Mouse (Mus musculus): ENCODE results near the gene Hoxd13. TPM values are rescaled to one million over a fixed set of nuclear protein-coding genes. Genes with fewer than 3 reads are reported as not detected.

Hoxd13 gene
- polyA plus RNA-seq, 1 experiment, result not detected

DNA sequence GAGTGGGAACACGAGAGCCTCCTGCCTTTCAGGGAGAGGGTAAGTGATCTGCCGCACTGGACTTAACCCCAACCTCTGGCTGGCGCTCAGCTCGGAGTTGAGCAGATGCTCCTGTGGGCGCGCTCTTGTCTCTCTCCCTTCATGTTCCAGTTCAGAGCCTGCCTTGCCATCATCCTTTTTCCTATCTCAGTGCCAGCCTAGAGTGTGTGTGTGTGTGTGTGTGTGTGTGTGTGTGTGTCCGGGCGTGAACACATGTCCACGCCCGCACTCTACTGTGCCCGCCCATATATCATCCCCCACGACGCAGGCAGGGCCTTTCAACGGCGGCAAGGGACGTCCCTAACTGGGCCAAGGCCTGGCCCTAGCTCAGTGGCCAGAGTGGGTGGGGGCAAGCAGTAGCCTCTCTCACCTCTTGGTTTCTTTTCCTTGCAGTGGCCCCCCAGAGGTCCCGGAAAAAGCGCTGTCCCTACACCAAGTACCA is 15.4 kb downstream of the Hoxd13 start:
- H3K4me1 ChIP-seq (ENCODE audit: control insufficient read depth, insufficient read depth, insufficient read length, low read length), result no peaks in the 10 kb centered on the region; the same call in 1 of the 2 replicates
- H3K27ac ChIP-seq (replicated peaks; ENCODE audit: low read depth, low read length), result no peak overlapping the region
- H3K4me3 ChIP-seq (ENCODE audit: insufficient read depth, low read depth, low read length), result no peak overlapping the region

GRCm38 (mm10) chr2:74684106-74684505 is 16.0 kb downstream of the Hoxd13 start:
- Histone ChIP-seq H3K27ac (replicated peaks; ENCODE audit: low read depth, low read length) (no peak overlapping the region), H3K4me1 (ENCODE audit: control insufficient read depth, insufficient read depth, insufficient read length, low read length) (no peaks in the 10 kb centered on the region; the same call in 1 of the 2 replicates), H3K4me3 (ENCODE audit: insufficient read depth, low read depth, low read length) (no peak overlapping the region)

GRCm38 (mm10) chr2:74685059-74685603 is 17.0 kb downstream of the Hoxd13 start:
- no peak overlapping the region for H3K4me3 ChIP-seq (ENCODE audit: insufficient read depth, low read depth, low read length)
- H3K4me1 ChIP-seq (ENCODE audit: control insufficient read depth, insufficient read depth, insufficient read length, low read length), result no peaks in the 10 kb centered on the region; the same call in 1 of the 2 replicates
- no peak overlapping the region for H3K27ac ChIP-seq (replicated peaks; ENCODE audit: low read depth, low read length)

DNA sequence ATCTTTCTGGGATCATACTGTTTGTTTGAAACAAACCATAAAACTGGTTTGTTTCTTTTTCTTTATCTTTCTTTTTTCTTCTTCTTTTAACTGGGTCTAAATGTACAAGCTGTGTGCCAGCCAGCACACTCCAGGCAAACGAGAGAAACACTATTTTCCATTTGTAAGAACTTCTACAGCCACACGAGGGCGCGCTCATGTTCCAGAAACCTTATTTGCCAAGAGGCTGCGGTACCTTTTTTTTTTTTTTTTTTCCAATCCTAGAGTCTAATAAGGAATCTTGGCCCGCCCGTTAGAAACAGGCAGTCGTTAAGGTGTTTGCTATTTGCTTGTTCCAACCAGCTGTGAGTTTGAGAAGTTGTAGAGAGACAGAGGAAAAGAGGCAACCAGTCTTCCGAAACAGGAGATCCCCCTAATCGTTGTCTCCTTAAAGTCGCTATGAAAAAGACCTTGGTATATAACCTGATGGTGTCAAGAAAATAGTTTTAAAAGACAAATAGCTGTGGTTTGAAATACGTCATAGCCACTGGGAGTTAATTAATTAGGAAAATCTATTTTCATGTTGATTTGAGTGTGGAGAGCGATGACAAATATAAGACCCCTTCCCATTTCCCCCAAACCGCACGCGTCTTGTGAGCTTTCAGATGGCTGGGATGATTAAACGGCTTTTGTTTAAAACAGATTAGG is 18.3 kb downstream of the Hoxd13 start:
- Histone ChIP-seq H3K4me3 (ENCODE audit: insufficient read depth, low read depth, low read length) (no peak overlapping the region), H3K4me1 (ENCODE audit: control insufficient read depth, insufficient read depth, insufficient read length, low read length) (no peaks in the 10 kb centered on the region; the same call in 1 of the 2 replicates), H3K27ac (replicated peaks; ENCODE audit: low read depth, low read length) (no peak overlapping the region)

- Histone ChIP-seq H3K4me1 (ENCODE audit: control insufficient read depth, insufficient read depth, insufficient read length, low read length) (peaks cover 1% of the 10 kb centered on the region; the same call in 1 of the 2 replicates), H3K27ac (replicated peaks; ENCODE audit: low read depth, low read length) (no peak overlapping the region), H3K4me3 (ENCODE audit: insufficient read depth, low read depth, low read length) (no peak overlapping the region)
Observed at GRCm38 (mm10) chr2:74686988-74687697, 19.0 kb downstream of the Hoxd13 start.

DNA sequence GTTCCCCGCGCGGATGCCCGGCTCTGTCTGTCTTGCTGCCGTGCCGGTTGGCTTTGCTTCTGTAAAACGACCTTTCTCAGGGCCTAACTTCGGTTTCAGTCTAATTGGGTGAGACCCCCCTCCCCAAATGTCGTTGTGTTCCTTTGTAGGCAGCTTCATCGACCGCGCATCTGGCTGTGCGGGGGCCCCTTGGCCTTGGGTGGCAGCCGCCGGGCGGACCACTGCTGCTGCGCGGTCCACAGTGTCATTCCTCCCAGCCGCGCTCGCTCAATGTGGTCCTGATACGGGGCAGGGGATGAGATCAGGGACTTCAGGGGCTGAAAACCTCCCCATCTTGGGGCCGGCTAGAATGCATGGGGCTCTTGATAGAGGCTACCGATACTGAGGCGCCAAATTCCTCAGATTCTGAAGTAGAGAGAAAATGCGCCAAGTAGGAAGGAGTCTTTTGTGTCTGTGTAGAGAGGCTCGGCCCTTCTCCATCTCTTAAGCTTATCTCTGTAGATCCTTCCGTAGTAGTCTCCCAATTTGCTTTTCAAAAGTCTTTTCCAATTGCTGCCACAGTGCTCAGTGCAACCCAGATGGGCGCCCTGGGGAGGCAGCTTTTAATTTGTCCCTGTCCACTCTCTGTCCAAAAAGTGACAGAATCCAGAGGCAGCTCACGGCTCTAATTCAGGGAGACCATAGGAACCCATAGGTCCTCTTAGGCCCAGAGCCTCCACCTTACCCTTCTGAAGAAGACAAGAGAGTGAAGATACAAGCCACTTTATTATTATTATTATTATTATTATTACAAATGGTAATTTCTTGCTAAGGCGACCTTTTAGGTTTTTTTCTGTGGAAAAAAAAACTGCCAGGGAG is 19.8 kb downstream of the Hoxd13 start:
- no peak overlapping the region for H3K27ac ChIP-seq (replicated peaks; ENCODE audit: low read depth, low read length)
- no peak overlapping the region for H3K4me3 ChIP-seq (ENCODE audit: insufficient read depth, low read depth, low read length)

GRCm38 (mm10) chr2:74688795-74689573 is 20.9 kb downstream of the Hoxd13 start:
- H3K27ac ChIP-seq (replicated peaks; ENCODE audit: low read depth, low read length), result no peak overlapping the region
- H3K4me3 ChIP-seq (ENCODE audit: insufficient read depth, low read depth, low read length), result no peak overlapping the region

More for the DNA sequence above, 19.8 kb downstream of the Hoxd13 start:
- 0 out of 2 replicates have a peak, but pooled peaks cover 5% of the 10 kb centered on the region for H3K4me1 ChIP-seq (ENCODE audit: control insufficient read depth, insufficient read depth, insufficient read length, low read length)

GRCm38 (mm10) chr2:74689574-74690337 is 21.6 kb downstream of the Hoxd13 start:
- Histone ChIP-seq H3K27ac (replicated peaks; ENCODE audit: low read depth, low read length) (no peak overlapping the region), H3K4me3 (ENCODE audit: insufficient read depth, low read depth, low read length) (no peak overlapping the region)

More at GRCm38 (mm10) chr2:74688795-74689573, 20.9 kb downstream of the Hoxd13 start:
- 0 out of 2 replicates have a peak, but pooled peaks cover 5% of the 10 kb centered on the region for H3K4me1 ChIP-seq (ENCODE audit: control insufficient read depth, insufficient read depth, insufficient read length, low read length)

DNA sequence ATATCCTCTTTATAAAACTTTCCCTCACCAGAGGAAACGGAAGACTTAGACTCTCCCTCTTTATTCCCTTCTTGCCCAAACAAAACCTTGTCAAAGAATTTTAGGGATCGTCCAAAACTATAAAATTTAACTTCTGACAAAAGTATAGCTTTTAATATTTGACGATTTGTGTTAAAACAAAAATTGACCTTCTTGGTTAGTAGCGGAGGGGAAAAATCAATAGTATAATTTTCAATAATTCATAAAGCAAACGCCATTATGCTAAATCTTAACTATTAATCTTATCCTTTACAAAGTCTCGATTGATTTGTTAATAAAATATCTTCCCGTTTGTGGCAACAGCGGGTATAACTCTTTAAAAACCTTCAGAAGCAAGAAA is 22.2 kb downstream of the Hoxd13 start:
- Histone ChIP-seq H3K4me3 (ENCODE audit: insufficient read depth, low read depth, low read length) (no peak overlapping the region), H3K27ac (replicated peaks; ENCODE audit: low read depth, low read length) (no peak overlapping the region), H3K4me1 (ENCODE audit: control insufficient read depth, insufficient read depth, insufficient read length, low read length) (0 out of 2 replicates have a peak, but pooled peaks cover 5% of the 10 kb centered on the region)

More at GRCm38 (mm10) chr2:74689574-74690337, 21.6 kb downstream of the Hoxd13 start:
- H3K4me1 ChIP-seq (ENCODE audit: control insufficient read depth, insufficient read depth, insufficient read length, low read length), result 0 out of 2 replicates have a peak, but pooled peaks cover 5% of the 10 kb centered on the region

- peak within 1 kb of the TSS; percentile 23 for H3K4me3 ChIP-seq (ENCODE audit: insufficient read depth, low read depth, low read length)
Observed at GRCm38 (mm10) chr2:74691022-74691951, 23.2 kb downstream of the Hoxd13 start, which contains the start of gene Hoxd10. Hoxd10 (plus strand) TSS chr2:74691924.

GRCm38 (mm10) chr2:74691995-74692807 is 24.1 kb downstream of the Hoxd13 start:
- 0 out of 2 replicates have a peak, but pooled peaks cover 5% of the 10 kb centered on the region for H3K4me1 ChIP-seq (ENCODE audit: control insufficient read depth, insufficient read depth, insufficient read length, low read length)
- H3K27ac ChIP-seq (replicated peaks; ENCODE audit: low read depth, low read length), result no peak overlapping the region
- H3K4me3 ChIP-seq (ENCODE audit: insufficient read depth, low read depth, low read length), result peak overlapping the region; percentile 8; the same call in 1 of the 2 replicates

More at GRCm38 (mm10) chr2:74691022-74691951, 23.2 kb downstream of the Hoxd13 start, which contains the start of gene Hoxd10:
- Histone ChIP-seq H3K27ac (replicated peaks; ENCODE audit: low read depth, low read length) (no peak within 1 kb of the TSS), H3K4me1 (ENCODE audit: control insufficient read depth, insufficient read depth, insufficient read length, low read length) (0 out of 2 replicates have a peak, but pooled peaks cover 5% of the 10 kb centered on the region)
